Mouse (Mus musculus) heart, postnatal 0 days (tissue): Measurements from ENCODE around the gene Fat3. TPM values are rescaled to one million over a fixed set of nuclear protein-coding genes. Genes with fewer than 3 reads are reported as not detected.

Source experiments
- ATAC-seq: fragments of 200-750 bp; cut with Nextera tagmentation; 2 replicates; pipeline ENCODE4 v1.8.0; 2017; ENCODE audit warnings: low read depth, moderate number of reproducible peaks, moderate library complexity; ENCODE audit not compliant: insufficient read depth
- DNase-seq: peaks from one replicate; pipeline ENCODE4 v3.0.0-alpha.2; 2016; ENCODE audit warnings: low spot score
- H3K27ac ChIP-seq: fragments of 300-500 bp; sonication (generic); 2 replicates; pipeline ENCODE4 v1.5.1; 2014; ENCODE audit warnings: low read depth, mild to moderate bottlenecking
- H3K27me3 ChIP-seq: fragments of 300-500 bp; sonication (generic); 2 replicates; pipeline ENCODE4 v1.6.1; 2014; ENCODE audit warnings: low read length, mixed read lengths; ENCODE audit not compliant: control insufficient read depth, insufficient read depth
- H3K36me3 ChIP-seq: fragments of 300-500 bp; sonication (generic); replicated peaks from 2 replicates; pipeline ENCODE4 v1.6.1; 2014; ENCODE audit warnings: low read length, mixed read lengths; ENCODE audit not compliant: control insufficient read depth, insufficient read depth
- H3K4me1 ChIP-seq: fragments of 300-500 bp; sonication (generic); 2 replicates; pipeline ENCODE4 v1.6.1; 2014; ENCODE audit warnings: antibody characterized with exemption; ENCODE audit not compliant: control insufficient read depth, insufficient read depth
- H3K4me2 ChIP-seq: fragments of 300-500 bp; sonication (generic); 2 replicates; pipeline ENCODE4 v1.6.1; 2014; ENCODE audit warnings: low read depth, mild to moderate bottlenecking, low read length, moderate library complexity
- H3K4me3 ChIP-seq: fragments of 300-500 bp; sonication (generic); 2 replicates; pipeline ENCODE4 v1.5.1; 2014; ENCODE audit warnings: low read depth, low read length
- H3K9ac ChIP-seq: fragments of 300-500 bp; sonication (generic); replicated peaks from 2 replicates; pipeline ENCODE4 v1.6.1; 2014; ENCODE audit warnings: low read depth, low read length, mixed read lengths
- H3K9me3 ChIP-seq: fragments of 300-500 bp; sonication (generic); replicated peaks from 2 replicates; pipeline ENCODE4 v1.6.1; 2016; ENCODE audit warnings: low read length; ENCODE audit not compliant: control insufficient read depth
- CTCF ChIP-seq: IDR thresholded peaks from 2 replicates; pipeline ENCODE4 v1.5.1; 2016; ENCODE audit warnings: antibody characterized with exemption, control low read depth, low read depth
- EP300 ChIP-seq: IDR thresholded peaks from 2 replicates; pipeline ENCODE4 v1.6.1; 2016; ENCODE audit warnings: antibody characterized with exemption, low read depth
- WGBS: fragments of 180-500 bp; shearing (Covaris S2); extraction: QIAGEN DNeasy Blood & Tissue Kit; methylation state at CpG from one replicate; pipeline ENCODE4 v1.1.7; 2014; 5-methylcytosine and 5-hydroxymethylcytosine counted together
- polyA plus RNA-seq: library from polyadenylated mRNA; unstranded; fragments of >200 nt; fragmentation: Nextera tagmentation; extraction: Ambion mirVana; gene quantifications from 2 replicates; pipeline ENCODE4 v1.2.1, GENCODE M21; 2015
- total RNA-seq: library from RNA; depleted of rRNA; stranded (reverse); fragments of >200 nt; gene quantifications from 2 replicates; pipeline ENCODE4 v1.2.3, GENCODE M21; 2014; ENCODE audit warnings: low replicate concordance

Gene Fat3
- total and polyA plus RNA-seq, 2 experiments from 2014 or later = 0.19 to 2.4 TPM

DNA sequence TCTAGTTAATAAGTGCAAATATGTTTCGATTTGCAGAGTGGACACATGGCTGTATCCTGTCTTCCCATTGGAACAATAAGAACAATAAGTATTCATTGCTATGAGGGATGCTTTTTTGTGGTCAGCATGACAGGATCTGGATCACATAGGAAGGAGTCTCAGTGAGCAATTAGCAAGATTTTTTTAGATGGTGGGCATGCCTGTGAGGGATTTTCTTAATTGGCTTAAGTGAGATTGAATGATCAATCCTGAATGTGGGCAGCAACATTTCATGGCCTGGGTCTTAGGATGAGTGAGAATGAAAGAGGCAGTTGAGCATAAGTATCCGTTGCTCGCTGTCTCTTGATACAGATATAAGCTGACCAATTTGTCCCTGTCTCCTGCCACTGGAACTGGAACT, 4.8 kb downstream of the Fat3 start:
- H3K9me3 ChIP-seq = no peaks in the 10 kb centered on the region
- H3K9ac ChIP-seq = no peak overlapping the region
- no peak for TF ChIP-seq EP300
- no peak for TF ChIP-seq CTCF
- DNase-seq (no peak), ATAC-seq (no peak)
- H3K4me1 ChIP-seq = peaks cover 3% of the 10 kb centered on the region; the same call in 1 of the 2 replicates
- H3K27me3 ChIP-seq = peaks cover 12% of the 10 kb centered on the region
- H3K36me3 ChIP-seq = no peaks in the 10 kb centered on the region
- H3K27ac ChIP-seq = no peak overlapping the region
- no peak overlapping the region for H3K4me3 ChIP-seq
- H3K4me2 ChIP-seq = no peak overlapping the region
- 86% methylated on average over 3 of the region's 3 CpGs for WGBS

- Histone ChIP-seq H3K9me3 (no peaks in the 10 kb centered on the region), H3K27me3 (no peaks in the 10 kb centered on the region)
- DNase-seq = no peak
Observed at GRCm38 (mm10) chr9:16489661-16490060, 11.4 kb downstream of the Fat3 start.

DNA sequence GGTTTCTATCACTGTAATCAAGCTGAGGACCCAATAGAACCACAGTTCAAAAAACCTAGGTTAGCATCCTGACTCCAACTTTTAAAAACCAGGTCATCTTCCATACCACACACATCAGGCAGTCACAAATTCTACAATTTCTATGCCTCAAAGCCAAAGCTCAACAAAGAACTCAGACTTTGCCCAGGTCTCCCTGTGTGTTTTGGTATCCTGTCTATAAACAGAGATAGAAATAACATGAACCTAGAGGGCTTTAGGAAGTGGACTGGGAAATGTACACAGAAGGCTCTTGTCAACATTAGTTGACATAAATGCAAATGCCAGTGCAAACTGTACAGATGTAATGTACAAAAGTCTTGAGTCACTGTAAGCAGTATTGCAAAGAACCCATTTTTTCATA, 13.5 kb downstream of the Fat3 start:
- Histone ChIP-seq H3K9me3 (no peaks in the 10 kb centered on the region), H3K4me3 (no peak overlapping the region), H3K9ac (no peak overlapping the region), H3K4me2 (no peak overlapping the region), H3K36me3 (no peaks in the 10 kb centered on the region), H3K27ac (no peak overlapping the region), H3K27me3 (no peaks in the 10 kb centered on the region), H3K4me1 (no peaks in the 10 kb centered on the region)
- no peak for DNase-seq
- TF ChIP-seq EP300 = no peak
- TF ChIP-seq CTCF = no peak
- no peak for ATAC-seq

More at GRCm38 (mm10) chr9:16489661-16490060, 11.4 kb downstream of the Fat3 start:
- 52% methylated on average over 3 of the region's 3 CpGs for WGBS
- H3K4me1 ChIP-seq = no peaks in the 10 kb centered on the region
- H3K9ac ChIP-seq = no peak overlapping the region
- no peak overlapping the region for H3K27ac ChIP-seq
- H3K4me2 ChIP-seq = no peak overlapping the region
- H3K4me3 ChIP-seq = no peak overlapping the region
- no peaks in the 10 kb centered on the region for H3K36me3 ChIP-seq
- no peak for ATAC-seq
- TF ChIP-seq EP300 (no peak), CTCF (no peak)

DNA sequence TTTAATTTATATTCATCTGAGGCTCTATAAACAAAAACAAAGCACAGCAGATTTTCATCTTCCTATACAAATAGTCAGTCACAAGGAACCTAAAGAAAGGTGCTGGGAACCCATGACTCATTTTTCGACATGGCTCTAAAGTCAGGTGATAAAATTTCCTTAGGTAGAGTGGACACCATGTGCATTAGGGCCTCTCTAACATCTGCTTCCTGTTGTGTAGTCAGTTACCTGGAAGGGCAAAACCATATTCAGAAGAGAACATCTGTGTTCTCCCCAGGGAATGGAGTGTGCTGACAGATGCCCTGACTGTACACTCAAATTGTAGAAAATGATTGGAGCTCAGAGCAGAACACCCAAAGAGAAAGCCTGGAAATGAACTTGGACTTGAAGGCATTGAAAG, 14.9 kb downstream of the Fat3 start:
- Histone ChIP-seq H3K27ac (no peak overlapping the region), H3K9me3 (no peaks in the 10 kb centered on the region), H3K4me2 (no peak overlapping the region), H3K36me3 (no peaks in the 10 kb centered on the region), H3K9ac (no peak overlapping the region), H3K4me3 (no peak overlapping the region), H3K4me1 (no peaks in the 10 kb centered on the region), H3K27me3 (no peaks in the 10 kb centered on the region)
- TF ChIP-seq CTCF (no peak), EP300 (no peak)
- WGBS = 91% methylated on average over 1 of the region's 1 CpGs
- DNase-seq (no peak), ATAC-seq (no peak)

DNA sequence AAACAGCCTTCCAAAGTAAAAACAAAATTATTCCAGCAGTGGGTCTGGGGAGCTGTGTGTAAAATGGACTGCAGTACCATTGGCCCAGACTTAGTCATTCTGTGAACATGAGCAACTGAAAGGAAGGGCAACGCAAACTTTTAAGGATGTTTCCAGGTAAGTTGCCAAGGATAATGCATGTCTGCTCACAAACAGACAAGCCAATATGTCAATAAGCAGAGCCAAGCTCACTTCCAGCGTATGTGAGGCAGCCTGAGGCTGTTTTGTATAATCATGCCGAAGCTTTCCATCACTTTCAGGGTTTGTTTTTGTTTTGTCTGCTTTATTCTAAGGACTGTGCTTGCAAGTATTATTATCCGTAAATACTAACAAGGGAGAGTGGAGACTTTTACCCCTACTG, 15.9 kb downstream of the Fat3 start:
- no peak overlapping the region for H3K27ac ChIP-seq
- no peak for DNase-seq
- H3K4me3 ChIP-seq = no peak overlapping the region
- 63% methylated on average over 4 of the region's 4 CpGs for WGBS
- ATAC-seq = no peak
- H3K36me3 ChIP-seq = no peaks in the 10 kb centered on the region
- no peaks in the 10 kb centered on the region for H3K27me3 ChIP-seq
- H3K9me3 ChIP-seq = no peaks in the 10 kb centered on the region
- H3K9ac ChIP-seq = no peak overlapping the region
- no peak overlapping the region for H3K4me2 ChIP-seq
- H3K4me1 ChIP-seq = no peaks in the 10 kb centered on the region
- TF ChIP-seq EP300 = no peak
- TF ChIP-seq CTCF = no peak

DNA sequence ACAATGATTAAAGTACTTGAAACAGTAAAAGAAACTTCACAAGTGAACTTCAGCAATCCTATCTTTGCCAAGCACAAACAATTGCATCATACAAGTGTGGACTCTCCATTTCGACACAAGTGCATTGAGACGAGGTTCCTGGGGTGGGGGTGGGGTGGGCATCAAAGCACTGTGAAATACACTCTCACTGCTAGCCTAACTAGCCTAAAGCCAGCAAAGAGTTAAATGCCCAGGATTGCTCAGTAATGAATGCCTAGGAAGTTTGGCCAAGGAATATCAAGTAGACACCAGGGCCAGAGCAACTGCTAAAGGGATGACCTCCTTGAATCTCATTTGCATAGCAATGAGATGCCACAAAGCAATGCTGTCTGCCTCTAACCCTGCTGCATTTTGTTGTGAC, 16.3 kb downstream of the Fat3 start:
- no peak for ATAC-seq
- Histone ChIP-seq H3K36me3 (no peaks in the 10 kb centered on the region), H3K27ac (no peak overlapping the region), H3K9me3 (no peaks in the 10 kb centered on the region), H3K4me3 (no peak overlapping the region), H3K4me1 (no peaks in the 10 kb centered on the region), H3K4me2 (no peak overlapping the region), H3K9ac (no peak overlapping the region), H3K27me3 (no peaks in the 10 kb centered on the region)
- TF ChIP-seq CTCF (no peak), EP300 (no peak)
- 71% methylated on average over 2 of the region's 2 CpGs for WGBS
- no peak for DNase-seq
